Mouse (Mus musculus): ENCODE measurements at regions not wholly inside any gene's neighbourhood (a gene's known extent, or its start where the extent isn't known, plus 50 kb on each side); places are given as distances from the start of the nearest gene placed in this dataset.
A peak's percentile ranks its signal among the peaks of the same experiment; 100 is the strongest.

- Histone ChIP-seq H3K4me1 (ENCODE audit: control insufficient read depth, insufficient read depth, low read length) (peaks cover 3% of the 10 kb centered on the region; the same call in 1 of the 2 replicates), H3K4me3 (ENCODE audit: insufficient read depth, low read length) (no peak overlapping the region), H3K27ac (ENCODE audit: insufficient read depth, low read depth, low read length) (no peak overlapping the region)
- TF ChIP-seq POLR2A (IDR thresholded peaks at IDR 0.05; ENCODE audit: borderline replicate concordance, low read depth, low read length) (no peak), CTCF (IDR thresholded peaks at IDR 0.05; ENCODE audit: low read depth, low read length) (no peak)
These were observed 80.7 kb upstream of the Podxl start for GRCm38 (mm10) chr6:31644504-31644903.

- peaks cover 3% of the 10 kb centered on the region; the same call in 1 of the 2 replicates for H3K4me1 ChIP-seq (ENCODE audit: control insufficient read depth, insufficient read depth, low read length)
- H3K27ac ChIP-seq (ENCODE audit: insufficient read depth, low read depth, low read length), result no peak overlapping the region
- TF ChIP-seq CTCF (IDR thresholded peaks at IDR 0.05; ENCODE audit: low read depth, low read length), result no peak
- TF ChIP-seq POLR2A (IDR thresholded peaks at IDR 0.05; ENCODE audit: borderline replicate concordance, low read depth, low read length), result no peak
- no peak overlapping the region for H3K4me3 ChIP-seq (ENCODE audit: insufficient read depth, low read length)
These were observed 78.7 kb upstream of the Podxl start for GRCm38 (mm10) chr6:31642451-31642942.

- Histone ChIP-seq H3K27ac (ENCODE audit: insufficient read depth, low read depth, low read length) (no peak overlapping the region), H3K4me1 (ENCODE audit: control insufficient read depth, insufficient read depth, low read length) (peaks cover 3% of the 10 kb centered on the region; the same call in 1 of the 2 replicates), H3K4me3 (ENCODE audit: insufficient read depth, low read length) (no peak overlapping the region)
- no peak for TF ChIP-seq POLR2A (IDR thresholded peaks at IDR 0.05; ENCODE audit: borderline replicate concordance, low read depth, low read length)
- no peak for TF ChIP-seq CTCF (IDR thresholded peaks at IDR 0.05; ENCODE audit: low read depth, low read length)
These were observed 77.0 kb upstream of the Podxl start for GRCm38 (mm10) chr6:31640745-31641144.

GRCm38 (mm10) chr6:31639460-31639859 lies 75.7 kb upstream of the Podxl start:
- Histone ChIP-seq H3K27ac (ENCODE audit: insufficient read depth, low read depth, low read length) (no peak overlapping the region), H3K4me1 (ENCODE audit: control insufficient read depth, insufficient read depth, low read length) (peaks cover 3% of the 10 kb centered on the region; the same call in 1 of the 2 replicates), H3K4me3 (ENCODE audit: insufficient read depth, low read length) (no peak overlapping the region)
- TF ChIP-seq CTCF (IDR thresholded peaks at IDR 0.05; ENCODE audit: low read depth, low read length), result peak; percentile 53
- no peak for TF ChIP-seq POLR2A (IDR thresholded peaks at IDR 0.05; ENCODE audit: borderline replicate concordance, low read depth, low read length)

GRCm38 (mm10) chr6:31638434-31639220 lies 74.8 kb upstream of the Podxl start:
- H3K27ac ChIP-seq (ENCODE audit: insufficient read depth, low read depth, low read length), result no peak overlapping the region
- TF ChIP-seq CTCF (IDR thresholded peaks at IDR 0.05; ENCODE audit: low read depth, low read length) (no peak), POLR2A (IDR thresholded peaks at IDR 0.05; ENCODE audit: borderline replicate concordance, low read depth, low read length) (no peak)
- H3K4me3 ChIP-seq (ENCODE audit: insufficient read depth, low read length), result no peak overlapping the region
- H3K4me1 ChIP-seq (ENCODE audit: control insufficient read depth, insufficient read depth, low read length), result peaks cover 3% of the 10 kb centered on the region; the same call in 1 of the 2 replicates

GRCm38 (mm10) chr6:31637371-31638052 lies 73.7 kb upstream of the Podxl start:
- TF ChIP-seq POLR2A (IDR thresholded peaks at IDR 0.05; ENCODE audit: borderline replicate concordance, low read depth, low read length) (no peak), CTCF (IDR thresholded peaks at IDR 0.05; ENCODE audit: low read depth, low read length) (no peak)
- no peaks in the 10 kb centered on the region for H3K4me1 ChIP-seq (ENCODE audit: control insufficient read depth, insufficient read depth, low read length)
- no peak overlapping the region for H3K4me3 ChIP-seq (ENCODE audit: insufficient read depth, low read length)
- H3K27ac ChIP-seq (ENCODE audit: insufficient read depth, low read depth, low read length), result no peak overlapping the region

- Histone ChIP-seq H3K4me1 (ENCODE audit: control insufficient read depth, insufficient read depth, low read length) (no peaks in the 10 kb centered on the region), H3K4me3 (ENCODE audit: insufficient read depth, low read length) (no peak overlapping the region), H3K27ac (ENCODE audit: insufficient read depth, low read depth, low read length) (no peak overlapping the region)
- TF ChIP-seq POLR2A (IDR thresholded peaks at IDR 0.05; ENCODE audit: borderline replicate concordance, low read depth, low read length) (no peak), CTCF (IDR thresholded peaks at IDR 0.05; ENCODE audit: low read depth, low read length) (no peak)
These were observed 73.2 kb upstream of the Podxl start for GRCm38 (mm10) chr6:31636954-31637353.

GRCm38 (mm10) chr6:31632485-31632884 lies 68.7 kb upstream of the Podxl start:
- Histone ChIP-seq H3K27ac (ENCODE audit: insufficient read depth, low read depth, low read length) (no peak overlapping the region), H3K4me3 (ENCODE audit: insufficient read depth, low read length) (no peak overlapping the region), H3K4me1 (ENCODE audit: control insufficient read depth, insufficient read depth, low read length) (no peaks in the 10 kb centered on the region)
- TF ChIP-seq POLR2A (IDR thresholded peaks at IDR 0.05; ENCODE audit: borderline replicate concordance, low read depth, low read length) (no peak), CTCF (IDR thresholded peaks at IDR 0.05; ENCODE audit: low read depth, low read length) (no peak)

GRCm38 (mm10) chr6:31630009-31630408 lies 66.2 kb upstream of the Podxl start:
- no peak for TF ChIP-seq CTCF (IDR thresholded peaks at IDR 0.05; ENCODE audit: low read depth, low read length)
- no peak for TF ChIP-seq POLR2A (IDR thresholded peaks at IDR 0.05; ENCODE audit: borderline replicate concordance, low read depth, low read length)
- Histone ChIP-seq H3K27ac (ENCODE audit: insufficient read depth, low read depth, low read length) (no peak overlapping the region), H3K4me1 (ENCODE audit: control insufficient read depth, insufficient read depth, low read length) (no peaks in the 10 kb centered on the region), H3K4me3 (ENCODE audit: insufficient read depth, low read length) (no peak overlapping the region)

- no peak overlapping the region for H3K27ac ChIP-seq (ENCODE audit: insufficient read depth, low read depth, low read length)
- no peaks in the 10 kb centered on the region for H3K4me1 ChIP-seq (ENCODE audit: control insufficient read depth, insufficient read depth, low read length)
- TF ChIP-seq CTCF (IDR thresholded peaks at IDR 0.05; ENCODE audit: low read depth, low read length) (no peak), POLR2A (IDR thresholded peaks at IDR 0.05; ENCODE audit: borderline replicate concordance, low read depth, low read length) (no peak)
- H3K4me3 ChIP-seq (ENCODE audit: insufficient read depth, low read length), result no peak overlapping the region
These were observed 64.1 kb upstream of the Podxl start for GRCm38 (mm10) chr6:31627912-31628311.

Measured in bone marrow macrophage, adult 2 months (primary cell).